Mouse (Mus musculus) urinary bladder, postnatal 4 days (tissue): ENCODE results near the gene Olfr1148.

Experiments
- DNase-seq, 2 experiments: peaks; one replicate each; pipeline ENCODE4 v3.0.0; 2021 to 2022; ENCODE audit warnings: low spot score in 2 of 2

Gene Olfr1148

GRCm38 (mm10) chr2:87830233-87830632, at the start of gene Olfr1148:
Gene Olfr1148 (plus strand): TSS chr2:87830533.
- DNase-seq, result no peak

DNA sequence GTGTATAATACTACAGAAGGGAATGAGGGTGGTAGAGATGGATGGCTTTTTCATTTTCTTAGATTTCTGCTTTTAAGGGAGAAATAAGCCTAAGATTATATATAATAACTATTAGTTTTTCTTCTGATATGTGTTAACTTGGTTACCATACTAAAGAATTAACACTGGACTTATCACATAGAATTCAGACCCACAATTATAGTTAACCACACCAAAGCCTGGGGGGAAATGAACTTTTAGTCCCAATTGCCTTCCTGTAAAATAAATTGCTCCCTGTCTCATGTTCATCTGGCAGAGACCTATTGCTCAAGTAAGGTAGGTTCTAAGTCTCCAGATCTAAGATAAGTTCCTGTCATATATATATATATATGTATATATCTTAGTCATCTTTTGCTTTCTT, 30.0 kb upstream of the Olfr1148 start, which contains the start of gene Olfr1143:
TSS of gene Olfr1143 (plus strand) at position 301 of the 400 bp plus-strand sequence.
- DNase-seq, result no peak

DNA sequence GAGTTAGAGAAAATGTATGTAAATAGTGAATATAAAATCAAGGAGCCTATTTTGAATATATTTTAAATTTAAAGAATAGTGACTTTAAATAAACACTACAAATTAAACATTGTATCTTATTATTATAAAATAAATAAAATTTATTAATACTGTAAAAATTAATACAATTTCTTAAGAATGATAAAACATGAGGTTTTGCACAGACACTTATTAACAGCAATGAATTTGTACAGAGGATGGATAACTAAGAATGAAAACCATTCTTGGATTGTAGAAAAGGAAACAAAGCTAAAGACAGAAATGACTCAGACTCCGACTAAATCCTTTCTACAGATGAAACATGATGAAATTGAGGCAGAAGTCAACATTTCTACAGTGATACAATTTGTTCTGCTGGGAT, 20.8 kb upstream of the Olfr1148 start, which contains the start of gene Olfr1145:
TSS of gene Olfr1145 (plus strand) at position 301 of the 400 bp plus-strand sequence.
- DNase-seq, result no peak

DNA sequence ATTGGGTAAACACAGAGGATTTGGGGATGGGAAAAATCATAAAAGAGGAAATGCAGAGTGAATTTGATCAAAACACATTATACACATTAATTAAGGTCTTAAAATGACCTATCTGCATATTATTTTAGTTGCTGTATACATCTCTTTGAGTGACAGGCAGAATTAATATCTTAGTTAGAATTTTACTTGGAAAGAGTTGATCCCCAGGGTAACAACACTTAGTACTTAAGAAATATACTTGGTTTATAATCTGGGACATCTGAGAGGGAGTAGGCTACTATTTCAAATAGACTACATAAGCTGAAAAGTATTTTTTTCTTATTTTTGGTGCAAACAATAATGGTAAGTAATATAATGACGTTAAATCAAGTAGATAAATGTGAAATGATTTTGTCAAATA, 13.4 kb downstream of the Olfr1148 start, which contains the start of gene Olfr1150-ps1:
TSS of gene Olfr1150-ps1 (plus strand) at position 301 of the 400 bp plus-strand sequence.
- no peak for DNase-seq

DNA sequence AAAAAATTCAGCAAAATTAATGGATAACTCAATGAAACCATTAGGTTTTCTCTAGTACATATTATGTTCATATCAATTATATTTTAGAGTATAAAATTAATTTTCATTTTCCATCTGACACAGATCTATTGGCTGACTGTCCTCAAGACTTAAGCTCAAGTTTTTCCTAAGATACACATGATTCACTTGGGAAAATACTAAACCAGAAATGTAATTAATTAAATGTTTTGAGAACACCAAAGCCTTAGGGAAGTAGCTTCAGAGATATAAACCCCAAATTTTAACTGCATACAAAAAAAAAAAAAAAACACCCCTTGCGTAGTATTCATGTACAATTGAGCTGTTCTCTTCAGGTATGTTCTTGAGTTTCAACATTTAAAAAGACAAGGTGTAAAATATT, 25.2 kb downstream of the Olfr1148 start, which contains the start of gene Olfr1151:
TSS of gene Olfr1151 (plus strand) at position 301 of the 400 bp plus-strand sequence.
- no peak for DNase-seq

DNA sequence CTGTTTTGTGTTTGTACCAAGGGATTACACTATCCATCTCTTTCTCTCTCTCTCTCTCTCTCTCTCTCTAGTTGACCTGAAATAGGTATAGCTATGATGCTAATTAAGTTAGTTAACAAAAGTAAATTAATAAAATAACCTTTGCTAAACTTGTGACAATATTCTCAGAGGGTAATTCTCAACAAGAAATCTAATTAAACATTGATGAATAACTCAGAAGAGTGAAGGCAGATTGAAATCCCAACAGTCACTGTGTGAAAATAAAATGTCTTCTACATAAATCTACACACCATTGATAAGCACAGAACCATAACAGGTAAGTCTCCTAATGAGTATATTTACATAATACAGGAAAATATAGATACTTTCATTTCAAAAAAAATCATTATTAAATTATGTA, 35.9 kb downstream of the Olfr1148 start, which contains the start of gene Olfr1152:
TSS of gene Olfr1152 (plus strand) at position 301 of the 400 bp plus-strand sequence.
- DNase-seq, result no peak
